14 mouse cellular contexts compared by ENCODE assay signal in genomic region chr2:156741998-156742397, GRCm38 (mm10). TPM values are rescaled to one million over a fixed set of nuclear protein-coding genes. Genes with fewer than 3 reads are reported as not detected.
DNase-seq lines count a peak whose midpoint lies in the region; ATAC-seq and TF ChIP-seq lines count a peak whose summit lies in the region.
"Had no signal": no experiment of that assay in that cellular context is flagged by ENCODE, and none has a peak within 500 bp of the region (broad histone marks: within the 10 kb centered on the region; RNA-seq: fewer than 3 reads in every experiment).

No protein-coding gene starts in this region.

- no peak for DNase-seq in heart, adult 18-20 months
- DNase-seq in left cerebral cortex, adult 2 months (ENCODE audit: extremely low spot score in 1 of 2, low spot score in 2 of 2) = no peak
- no peak for DNase-seq in left cerebral cortex, postnatal 10 days (ENCODE audit: extremely low spot score in 1 of 2, low spot score in 2 of 2)
- DNase-seq in Muller cell, postnatal 12 days (ENCODE audit: inconsistent ontology term) = peak; percentile 52
- DNase-seq in NIH3T3 (ENCODE audit: low read depth) = peak; percentile 49
- no peak for DNase-seq in frontal cortex, postnatal 10 days (ENCODE audit: low spot score in 2 of 2)
- DNase-seq: adrenal gland, postnatal 14 days; cerebellum, postnatal 10 days; embryo, embryonic 11 days had no signal

- H3K9me3 ChIP-seq in heart, embryonic 13.5 days = no peaks in the 10 kb centered on the region

- WGBS in heart, embryonic 13.5 days = 46% methylated on average over 4 of the region's 4 CpGs

- peaks cover 67% of the 10 kb centered on the region for H3K4me1 ChIP-seq in heart, embryonic 13.5 days

- H3K9ac ChIP-seq in heart, embryonic 13.5 days = peak overlapping the region; percentile 53; the same call in 1 of the 2 replicates

- ATAC-seq in heart, embryonic 13.5 days (ENCODE audit: extremely low read depth, insufficient number of reproducible peaks, low FRiP score, low TSS enrichment) = no peak
- ATAC-seq in megakaryocyte progenitor cell, adult 5-6 weeks (replicated peaks; ENCODE audit: poor library complexity) = no peak

- TF ChIP-seq CTCF in left cerebral cortex, adult 2 months (IDR thresholded peaks at IDR 0.05) = no peak

- intact Hi-C loops in left cerebral cortex, adult 2 months (cut with DNase I) = no loop called here
- intact Hi-C loops in left cerebral cortex, postnatal 10 days (cut with DNase I) = no loop called here

- no peak overlapping the region for H3K27ac ChIP-seq in heart, embryonic 13.5 days (replicated peaks)
- H3K27ac ChIP-seq in left cerebral cortex, adult 2 months = peak overlapping the region; percentile 2; the same call in 1 of the 2 replicates

- H3K27me3 ChIP-seq in heart, embryonic 13.5 days (replicated peaks) = no peaks in the 10 kb centered on the region

- H3K4me3 ChIP-seq in heart, embryonic 13.5 days = no peak overlapping the region
- H3K4me3 ChIP-seq in left cerebral cortex, adult 2 months = no peak overlapping the region
- H3K4me3 ChIP-seq: erythroblast, embryonic 14.5 days had no signal

- H3K4me2 ChIP-seq in heart, embryonic 13.5 days = no peak overlapping the region

- peaks cover 32% of the 10 kb centered on the region for H3K36me3 ChIP-seq in heart, embryonic 13.5 days

RNA-seq across cellular contexts. Expression of gene Myl9, which starts 33.2 kb away (rescaled TPM):
- polyA plus RNA-seq in heart, embryonic 13.5 days (2015; fragmentation: Nextera tagmentation; extraction: Ambion mirVana) = 1,696 and 1,855 TPM in 2 replicates
- 10 to 100 TPM; 70.9 to 74.6 TPM for total RNA-seq in heart, adult 18-20 months (2021)
- 10 to 100 TPM; 16.1 to 17.3 TPM for total RNA-seq in left cerebral cortex, adult 2 months (2021)
- total RNA-seq in left cerebral cortex, postnatal 10 days (2021) = 10 to 100 TPM; 17.5 to 20.6 TPM
- total RNA-seq in megakaryocyte progenitor cell, adult 5-6 weeks (2015) = not detected in 2 replicates
- not detected in 2 replicates for total RNA-seq in megakaryocyte progenitor cell, adult 5-6 weeks (2017)
- total RNA-seq: granulocyte monocyte progenitor cell, adult 5-6 weeks had no signal
- polyA plus RNA-seq: CD4-positive, CD25-positive, alpha-beta regulatory T cell, adult 4 months had no signal

Comparison
In these comparisons a context has a peak if more than half of its experiments do, and no peak if none do; other contexts are left out.
1. DNase-seq: peak in Muller cell, postnatal 12 days (single experiment) and NIH3T3 (single experiment); none in heart, adult 18-20 months (0 of 2), left cerebral cortex, adult 2 months (0 of 2), left cerebral cortex, postnatal 10 days (0 of 2) and frontal cortex, postnatal 10 days (0 of 2).
2. RNA of gene Myl9, which starts 33.2 kb away (total RNA-seq): 70.9 to 74.6 TPM in heart, adult 18-20 months, 17.5 to 20.6 TPM in left cerebral cortex, postnatal 10 days and 16.1 to 17.3 TPM in left cerebral cortex, adult 2 months; not detected in megakaryocyte progenitor cell, adult 5-6 weeks; every median in the first group is over 10 times any median in the second.